Mouse (Mus musculus) spleen, adult 10 weeks (tissue): ENCODE data around the gene Stoml3. TPM values are rescaled to one million over a fixed set of nuclear protein-coding genes. Genes with fewer than 3 reads are reported as not detected.

Experiments
- polyA plus RNA-seq: library from polyadenylated mRNA; stranded (reverse); fragments of 350-450 nt; fragmentation: Illumina TruSeq; extraction: RNeasy Lipid Tissue Mini Kit (QIAGEN cat#74804); gene quantifications from one replicate; pipeline ENCODE4 v1.2.3, GENCODE M21; 2015; ENCODE audit warnings: low replicate concordance; ENCODE audit not compliant: insufficient read depth

Gene Stoml3
- polyA plus RNA-seq, result not detected

DNA sequence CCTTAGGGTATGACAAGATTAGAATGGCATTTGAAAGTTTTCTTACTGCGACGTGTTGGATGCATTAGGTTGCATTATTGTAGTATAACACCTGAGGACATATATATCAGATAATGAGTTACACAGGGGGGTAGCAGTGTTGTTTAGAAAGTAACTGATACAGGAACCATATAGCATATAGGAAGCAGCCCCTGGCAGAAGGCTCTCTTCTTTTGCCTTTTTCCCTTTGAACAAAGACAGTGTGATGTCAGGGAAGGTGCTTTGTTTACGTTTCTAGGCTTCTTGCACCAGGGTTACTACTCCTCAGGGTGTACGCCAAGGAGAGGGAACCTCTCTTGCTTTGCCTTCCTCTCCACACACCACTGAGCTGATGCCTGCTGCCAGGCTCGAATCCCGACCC, at the start of gene Stoml3:
TSS of gene Stoml3 (plus strand) at position 301 of the 400 bp plus-strand sequence.

DNA sequence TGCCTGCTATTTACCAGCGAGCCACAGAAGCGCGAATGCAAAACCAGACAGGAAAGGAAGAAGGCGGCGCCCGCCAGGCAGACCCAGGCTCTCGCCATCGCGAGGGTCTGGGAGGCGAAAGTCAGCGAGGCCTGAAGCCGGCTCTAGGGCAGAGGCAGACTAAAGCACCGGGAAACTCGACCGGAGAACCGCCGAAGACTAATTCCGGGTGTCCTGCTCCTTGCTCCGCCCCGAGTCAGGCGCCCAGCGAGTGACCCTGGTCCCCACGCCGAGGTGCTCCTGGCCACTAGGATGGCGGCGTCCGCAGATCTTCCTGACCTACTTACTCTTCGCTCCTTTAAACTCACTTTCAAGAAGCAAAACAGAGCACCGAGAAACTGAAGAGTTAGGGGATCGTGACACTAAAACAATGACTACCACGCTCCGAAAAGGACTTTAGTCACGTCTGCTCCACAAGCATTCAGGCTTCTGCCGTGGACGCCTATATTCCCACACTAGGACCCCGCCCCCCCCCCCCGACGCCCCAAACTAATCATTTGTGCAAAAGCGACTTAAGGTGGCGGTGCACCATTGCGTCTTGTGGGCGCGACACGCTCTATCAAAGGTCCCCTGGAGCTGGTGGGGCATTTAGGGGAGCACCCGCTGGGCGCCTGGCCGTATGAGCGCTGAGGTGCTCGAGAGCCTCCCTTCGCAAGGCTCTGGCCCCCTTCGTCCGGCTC, 25.2 kb upstream of the Stoml3 start, which contains the start of the genes Nhlrc3 and Proser1:
TSS of gene Nhlrc3 (minus strand) at position 287 of the 719 bp plus-strand sequence.
TSS of gene Proser1 (plus strand) at position 621 of the 719 bp plus-strand sequence.

Other genes with a start within 250 kb of the Stoml3 start
- gene Nhlrc3, start 25.3 kb upstream of the Stoml3 start, polyA plus RNA-seq, result 18.2 TPM
- gene Proser1, start 25.0 kb upstream of the Stoml3 start, polyA plus RNA-seq, result 19.1 TPM
- gene Frem2, start 168.7 kb downstream of the Stoml3 start, polyA plus RNA-seq, result 0.83 TPM